Mouse (Mus musculus) C2C12 (cell line): ENCODE results near the gene Gm20388.

ENCODE experiments used
- CTCF ChIP-seq: IDR thresholded peaks from one replicate; pipeline ENCODE4 v1.5.1; 2011; ENCODE audit not compliant: control insufficient read depth, insufficient read depth, insufficient read length
- FOSL1 ChIP-seq: IDR thresholded peaks from one replicate; pipeline ENCODE4 v1.8.0; 2011; ENCODE audit warnings: mild to moderate bottlenecking, low read length; ENCODE audit not compliant: poor library complexity, insufficient read depth, severe bottlenecking
- USF1 ChIP-seq: IDR thresholded peaks from one replicate; pipeline ENCODE4 v1.6.1; 2011; ENCODE audit warnings: low read depth, mild to moderate bottlenecking, control low read depth, moderate library complexity

GRCm38 (mm10) chr8:122169446-122169845, 2258.8 kb downstream of the Gm20388 start:
- TF ChIP-seq CTCF (no peak), FOSL1 (no peak), USF1 (no peak)
